Mouse (Mus musculus) R1 (cell line): ENCODE results near the gene Aadacl3.

Source experiments
- DNase-seq: peaks from one replicate; pipeline ENCODE4 v3.0.0-alpha.2; 2018; ENCODE audit warnings: low read depth, low spot score

The Aadacl3 gene

DNA sequence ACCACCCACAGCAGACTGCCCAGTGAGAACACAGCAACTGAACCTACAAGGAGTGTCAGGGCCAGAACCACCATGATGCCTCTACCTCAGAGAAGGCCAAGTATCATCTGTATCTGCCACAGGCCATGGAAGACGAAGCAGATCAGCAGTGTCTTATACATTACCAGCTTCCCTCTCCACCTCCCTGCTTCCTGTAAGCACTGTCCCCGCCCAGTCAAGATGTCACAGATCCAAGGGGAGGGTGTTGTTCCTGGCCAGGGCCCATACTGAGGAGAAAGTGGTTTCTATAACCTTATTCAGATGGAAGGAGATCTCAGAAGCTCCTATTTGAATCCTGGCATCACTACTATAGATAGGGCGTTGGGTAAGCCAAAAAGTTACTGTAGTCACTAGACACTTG is at the start of gene Aadacl3:
Gene Aadacl3 (minus strand): TSS at position 101 of the 400 bp plus-strand sequence.
- DNase-seq = no peak

DNA sequence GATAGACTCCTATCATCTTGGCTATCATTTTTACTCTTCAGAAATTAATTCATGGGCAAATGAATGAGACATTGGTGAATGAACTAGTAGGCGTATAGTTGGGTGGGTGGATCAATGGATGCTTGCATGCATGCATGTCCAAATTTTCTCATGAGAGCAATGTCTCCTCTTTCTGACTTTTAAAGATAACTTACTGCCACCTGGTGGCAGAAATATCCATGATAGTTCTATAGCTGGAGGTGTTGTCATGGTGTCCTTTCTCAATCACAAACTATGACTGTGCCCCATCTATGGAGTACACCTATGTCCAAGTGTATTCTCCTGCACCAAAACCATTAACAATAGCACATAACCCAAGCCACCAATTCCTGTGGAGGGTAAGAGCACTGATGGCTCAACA is 43.0 kb upstream of the Aadacl3 start:
- DNase-seq = peak; percentile 50

- no peak for DNase-seq
Measured at GRCm38 (mm10) chr4:144493331-144493730, 29.8 kb upstream of the Aadacl3 start.

- no peak for DNase-seq
Measured at GRCm38 (mm10) chr4:144468091-144468490, 4.5 kb upstream of the Aadacl3 start.

DNA sequence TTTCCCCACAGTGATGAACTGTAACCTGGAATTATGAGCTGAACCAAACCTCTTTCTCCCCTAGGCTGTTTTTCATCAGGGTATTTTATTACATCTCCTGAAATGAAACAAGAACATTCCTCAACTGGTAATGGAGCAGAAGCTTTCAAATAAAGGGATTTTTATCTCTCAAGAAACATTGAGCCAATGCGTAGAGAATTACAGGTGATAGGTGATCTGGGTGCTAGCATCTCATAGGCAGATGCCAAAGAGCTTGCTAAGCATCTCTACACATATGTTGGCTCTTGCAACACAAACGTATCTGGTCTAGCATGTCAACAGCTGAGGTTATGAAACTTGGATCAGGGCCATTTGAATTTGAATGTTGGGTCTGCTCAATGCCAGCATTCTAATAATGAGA is 1.6 kb upstream of the Aadacl3 start:
- DNase-seq = no peak

GRCm38 (mm10) chr4:144453217-144453616 is 10.3 kb downstream of the Aadacl3 start, which contains the start of gene Gm9944:
Gm9944 (minus strand) TSS chr4:144453317.
- no peak for DNase-seq

- no peak for DNase-seq
Measured at GRCm38 (mm10) chr4:144448546-144448945, 15.0 kb downstream of the Aadacl3 start.

- DNase-seq = no peak
Measured at GRCm38 (mm10) chr4:144441582-144441981, 22.0 kb downstream of the Aadacl3 start.

DNA sequence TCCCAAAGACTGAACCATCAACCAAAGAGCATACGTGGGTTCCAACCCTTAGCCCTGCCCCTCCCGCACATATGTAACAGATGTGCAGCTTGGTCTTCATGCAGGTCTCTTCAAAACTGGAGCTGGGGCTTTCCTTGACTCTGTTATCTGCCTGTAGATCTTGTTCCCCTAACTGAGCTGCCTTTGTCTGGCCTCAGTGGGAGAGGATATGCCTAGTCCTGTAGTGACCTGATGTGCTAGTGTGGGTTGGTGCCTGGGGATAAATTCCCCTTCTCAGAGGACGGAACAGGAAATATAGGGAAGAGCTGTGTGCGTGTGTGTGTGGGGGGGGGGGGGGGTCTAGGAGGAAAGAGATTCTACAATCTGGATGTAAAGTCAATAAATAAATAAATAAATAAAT is 22.5 kb downstream of the Aadacl3 start:
- DNase-seq = no peak

DNA sequence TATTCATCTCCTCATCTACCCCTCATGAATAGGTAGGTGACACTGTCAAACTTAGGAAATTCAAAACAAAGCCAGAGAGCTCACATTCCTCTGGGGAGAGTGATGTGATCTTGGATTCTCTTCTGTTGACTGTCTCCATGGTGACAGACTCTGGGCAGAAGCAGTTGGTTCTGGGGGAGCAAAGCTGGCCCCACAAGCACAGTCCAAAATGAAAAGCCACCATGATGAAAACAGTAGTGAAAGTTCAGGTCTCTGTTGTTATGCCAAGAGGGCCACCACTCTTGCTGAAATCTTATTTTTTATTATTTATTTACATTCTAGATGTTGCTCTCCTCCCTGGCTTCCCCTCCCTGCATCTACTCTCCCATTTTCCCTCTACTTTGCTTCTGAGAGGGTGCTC is 24.9 kb downstream of the Aadacl3 start, which contains the start of gene 1700012P22Rik:
Gene 1700012P22Rik (minus strand): TSS at position 101 of the 400 bp plus-strand sequence.
- no peak for DNase-seq

DNA sequence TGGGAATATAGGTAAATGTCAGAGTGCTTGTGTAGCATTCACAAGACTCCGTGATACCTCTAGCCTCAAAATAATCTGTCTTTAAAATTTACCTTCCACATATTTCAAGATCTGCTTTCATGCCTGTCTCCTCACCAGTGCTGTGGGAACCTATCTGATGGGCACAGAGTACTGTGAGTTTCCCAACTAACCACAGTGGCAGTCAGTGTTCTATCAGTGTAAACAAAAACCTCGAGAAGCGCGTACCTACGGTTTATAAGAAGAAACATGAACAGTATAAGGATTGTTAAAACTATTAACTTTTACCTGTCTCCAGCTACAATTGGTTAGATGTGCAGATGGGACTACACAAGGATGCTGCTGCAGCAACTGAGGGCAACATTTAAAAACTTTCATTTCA is 30.3 kb downstream of the Aadacl3 start:
- no peak for DNase-seq

- no peak for DNase-seq
Measured at GRCm38 (mm10) chr4:144430723-144431122, 32.8 kb downstream of the Aadacl3 start.

GRCm38 (mm10) chr4:144428868-144429267 is 34.7 kb downstream of the Aadacl3 start:
- peak; percentile 76 for DNase-seq

GRCm38 (mm10) chr4:144424590-144424989 is 39.0 kb downstream of the Aadacl3 start:
- DNase-seq = no peak

GRCm38 (mm10) chr4:144420644-144421043 is 42.9 kb downstream of the Aadacl3 start:
- DNase-seq = peak; percentile 70

- DNase-seq = peak; percentile 81
Measured at GRCm38 (mm10) chr4:144408290-144408689, 55.3 kb downstream of the Aadacl3 start, which contains the start of gene Pramef12. Pramef12 (minus strand) TSS chr4:144408464.

- DNase-seq = peak; percentile 71
Measured at GRCm38 (mm10) chr4:144406261-144406660, 57.3 kb downstream of the Aadacl3 start.

GRCm38 (mm10) chr4:144404456-144405086 is 59.0 kb downstream of the Aadacl3 start:
- peak; percentile 96 for DNase-seq
